Mouse (Mus musculus) lung, postnatal 0 days (tissue): Measurements from ENCODE around the gene Ppp2r2d.

ENCODE experiments used
- CTCF ChIP-seq: IDR thresholded peaks from 2 replicates; pipeline ENCODE4 v1.5.1; 2016; ENCODE audit warnings: antibody characterized with exemption, mild to moderate bottlenecking
- EP300 ChIP-seq: IDR thresholded peaks from 2 replicates; pipeline ENCODE4 v1.6.1; 2016; ENCODE audit warnings: antibody characterized with exemption, mild to moderate bottlenecking, control low read depth

DNA sequence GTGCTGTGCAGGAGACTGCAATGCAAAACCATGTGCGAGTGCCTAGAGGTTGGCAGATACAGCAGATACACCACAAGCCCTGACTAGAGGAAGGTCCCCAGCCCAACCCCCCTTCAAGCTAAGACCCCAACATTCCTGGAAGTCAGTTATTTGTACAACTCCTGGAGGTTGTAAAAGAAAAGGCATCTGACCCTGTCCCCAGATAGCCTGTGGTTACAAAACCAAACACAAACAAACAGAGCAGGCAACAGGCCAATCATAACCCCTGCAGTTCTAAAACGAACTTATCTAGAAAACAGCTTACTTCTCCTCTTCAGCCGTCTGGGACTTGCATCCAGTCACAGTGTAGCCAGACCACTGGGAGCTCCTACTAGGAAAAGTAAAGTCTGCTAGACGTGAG is 42.5 kb upstream of the Ppp2r2d start:
- TF ChIP-seq EP300 = no peak
- TF ChIP-seq CTCF = no peak
